Mouse (Mus musculus) embryonic stem cell, embryonic (primary cell): ENCODE measurements around the gene Dmc1.

Experiments
- CTCF ChIA-PET, 4 experiments: fragments of 300-600 bp in 2 of 4; fragments of 350-600 bp in 2 of 4; sonication (Branson Sonifier 250); formaldehyde crosslinking; loops; one replicate each; lab custom pipeline; 2022; ENCODE audit warnings: inconsistent platforms in 2 of 4; lab: Charles Lee
- POLR2A ChIA-PET, 4 experiments: fragments of 300-600 bp in 2 of 4; fragments of 350-600 bp in 2 of 4; sonication (Branson Sonifier 250); formaldehyde crosslinking; loops; one replicate each; lab custom pipeline; 2022; ENCODE audit warnings: antibody characterized with exemption in 4 of 4, inconsistent platforms in 1 of 4; lab: Charles Lee

The Dmc1 gene

GRCm38 (mm10) chr15:79604990-79605665 lies at the start of gene Dmc1:
Gene Dmc1 (minus strand): TSS chr15:79605109.
- ChIA-PET POLR2A (interaction anchor here (0.6 to 3.8 kb wide), 72 partner anchors 9 to 659 kb away, joined by 3 to 30 read pairs (median 4); partner anchors contain the start of genes Ddx17 (in 3 of the 4), Fam227a (in 3 of the 4), Cby1 (in 2 of the 4) and Gtpbp1 (in 2 of the 4)), CTCF (interaction anchor here (0.5 to 2.2 kb wide), 18 partner anchors 18 to 794 kb away, joined by 3 to 11 read pairs (median 3); partner anchors contain the start of genes Fam227a (in 3 of the 4), Cby1 (in 2 of the 4), Kdelr3 (in 1 of the 4) and Tomm22 (in 1 of the 4))

- ChIA-PET CTCF (interaction anchor here (0.5 to 3.4 kb wide), 48 partner anchors 7 to 1345 kb away, joined by 3 to 17 read pairs (median 4); partner anchors contain the start of genes Cby1 (in 1 of the 4), Ddx17 (in 1 of the 4), Dmc1 (in 1 of the 4) and Fam227a (in 1 of the 4)), POLR2A (interaction anchor here in 3 of 4 experiments (0.6 to 2.0 kb wide), 8 partner anchors 10 to 247 kb away, joined by 3 to 5 read pairs (median 3); partner anchors contain the start of genes Ddx17 (in 1 of the 3) and Dmc1 (in 1 of the 3))
These were observed 46.6 kb upstream of the Dmc1 start for GRCm38 (mm10) chr15:79651481-79651880.

GRCm38 (mm10) chr15:79650569-79650968 lies 45.7 kb upstream of the Dmc1 start:
- POLR2A ChIA-PET, result interaction anchor here in 3 of 4 experiments (0.7 to 2.0 kb wide), 6 partner anchors 12 to 407 kb away, joined by 3 to 5 read pairs (median 4); partner anchors contain the start of gene Dmc1 (in 1 of the 3)
- CTCF ChIA-PET, result interaction anchor here (0.6 to 3.4 kb wide), 29 partner anchors 8 to 1927 kb away, joined by 3 to 17 read pairs (median 4); partner anchors contain the start of genes Ddx17 (in 2 of the 4), Dmc1 (in 2 of the 4), Fam227a (in 2 of the 4) and Cby1 (in 1 of the 4)

GRCm38 (mm10) chr15:79648130-79648529 lies 43.2 kb upstream of the Dmc1 start:
- ChIA-PET POLR2A (interaction anchor here in 1 of 4 experiments (0.6 to 0.8 kb wide), 2 partner anchors 143 to 419 kb away, joined by 3 read pairs; partner anchors contain the start of genes Gm49486, Kcnj4 and Pick1), CTCF (interaction anchor here (0.5 to 1.6 kb wide), 6 partner anchors 9 to 179 kb away, joined by 3 to 6 read pairs (median 3); partner anchors contain the start of genes Cby1 (in 1 of the 4) and Fam227a (in 1 of the 4))

- POLR2A ChIA-PET, result interaction anchor here in 1 of 4 experiments (0.6 kb wide), 1 partner anchor 778 kb away, joined by 3 read pairs; no protein-coding TSS in a partner anchor
- CTCF ChIA-PET, result interaction anchor here in 2 of 4 experiments (0.7 to 1.6 kb wide), 3 partner anchors 18 to 79 kb away, joined by 3 read pairs; partner anchors contain the start of gene Gtpbp1 (in 1 of the 2)
These were observed 40.6 kb upstream of the Dmc1 start for GRCm38 (mm10) chr15:79645483-79645882.

- ChIA-PET POLR2A (interaction anchor here (0.6 to 1.9 kb wide), 16 partner anchors 9 to 147 kb away, joined by 3 to 7 read pairs (median 3); partner anchors contain the start of genes Ddx17 (in 2 of the 4), Dmc1 (in 2 of the 4), Cby1 (in 1 of the 4) and Fam227a (in 1 of the 4)), CTCF (interaction anchor here (0.6 to 2.1 kb wide), 9 partner anchors 8 to 398 kb away, joined by 3 to 7 read pairs (median 3); partner anchors contain the start of genes Cby1 (in 1 of the 4) and Fam227a (in 1 of the 4))
These were observed 36.4 kb upstream of the Dmc1 start for GRCm38 (mm10) chr15:79641135-79641817.

- CTCF ChIA-PET, result interaction anchor here in 3 of 4 experiments (0.6 to 1.4 kb wide), 4 partner anchors 21 to 475 kb away, joined by 3 to 5 read pairs (median 4); no protein-coding TSS in a partner anchor
- POLR2A ChIA-PET, result interaction anchor here in 3 of 4 experiments (0.5 to 2.3 kb wide), 8 partner anchors 10 to 212 kb away, joined by 3 to 8 read pairs (median 4); partner anchors contain the start of genes Ddx17 (in 2 of the 3) and Dmc1 (in 1 of the 3)
These were observed 25.6 kb upstream of the Dmc1 start for GRCm38 (mm10) chr15:79630471-79630870.

- CTCF ChIA-PET, result interaction anchor here in 2 of 4 experiments (0.6 to 1.7 kb wide), 5 partner anchors 8 to 599 kb away, joined by 3 to 9 read pairs (median 4); partner anchors contain the start of gene Fam227a (in 1 of the 2)
- POLR2A ChIA-PET, result interaction anchor here (0.6 to 2.2 kb wide), 21 partner anchors 9 to 293 kb away, joined by 3 to 10 read pairs (median 3); partner anchors contain the start of genes Ddx17 (in 2 of the 4), Dmc1 (in 2 of the 4), Fam227a (in 1 of the 4) and Gtpbp1 (in 1 of the 4)
These were observed 15.0 kb upstream of the Dmc1 start for GRCm38 (mm10) chr15:79619770-79620414.

- CTCF ChIA-PET, result interaction anchor here in 3 of 4 experiments (0.6 to 2.2 kb wide), 5 partner anchors 9 to 328 kb away, joined by 3 to 5 read pairs (median 3); no protein-coding TSS in a partner anchor
- POLR2A ChIA-PET, result interaction anchor here in 2 of 4 experiments (1.2 to 1.9 kb wide), 3 partner anchors 10 to 72 kb away, joined by 3 to 4 read pairs (median 4); partner anchors contain the start of genes Ddx17 (in 1 of the 2) and Dmc1 (in 1 of the 2)
These were observed 13.5 kb upstream of the Dmc1 start for GRCm38 (mm10) chr15:79618456-79618855.

- CTCF ChIA-PET, result interaction anchor here in 2 of 4 experiments (0.6 to 2.2 kb wide), 5 partner anchors 11 to 271 kb away, joined by 3 to 5 read pairs (median 4); partner anchors contain the start of gene Maff (in 1 of the 2)
- POLR2A ChIA-PET, result interaction anchor here in 3 of 4 experiments (0.6 to 3.4 kb wide), 5 partner anchors 11 to 70 kb away, joined by 3 to 14 read pairs (median 4); partner anchors contain the start of genes Dmc1 (in 2 of the 3) and Ddx17 (in 1 of the 3)
These were observed 12.2 kb upstream of the Dmc1 start for GRCm38 (mm10) chr15:79617135-79617534.

- ChIA-PET CTCF (interaction anchor here in 2 of 4 experiments (0.6 to 2.2 kb wide), 6 partner anchors 11 to 270 kb away, joined by 3 to 5 read pairs (median 4); partner anchors contain the start of gene Maff (in 1 of the 2)), POLR2A (interaction anchor here in 2 of 4 experiments (0.6 to 3.4 kb wide), 5 partner anchors 11 to 187 kb away, joined by 3 to 14 read pairs (median 3); partner anchors contain the start of genes Ddx17 (in 1 of the 2) and Dmc1 (in 1 of the 2))
These were observed 11.8 kb upstream of the Dmc1 start for GRCm38 (mm10) chr15:79616729-79617128.

GRCm38 (mm10) chr15:79615501-79615900 lies 10.6 kb upstream of the Dmc1 start:
- CTCF ChIA-PET, result interaction anchor here in 1 of 4 experiments (1.1 kb wide), 1 partner anchor 36 kb away, joined by 3 read pairs; no protein-coding TSS in a partner anchor
- POLR2A ChIA-PET, result interaction anchor here in 2 of 4 experiments (1.3 to 3.4 kb wide), 5 partner anchors 10 to 69 kb away, joined by 3 to 15 read pairs (median 14); partner anchors contain the start of genes Dmc1 (in 2 of the 2) and Ddx17 (in 1 of the 2)

GRCm38 (mm10) chr15:79609226-79609625 lies 4.3 kb upstream of the Dmc1 start:
- CTCF ChIA-PET, result interaction anchor here in 2 of 4 experiments (0.6 to 1.2 kb wide), 2 partner anchors 42 to 241 kb away, joined by 3 to 4 read pairs; no protein-coding TSS in a partner anchor
- POLR2A ChIA-PET, result interaction anchor here in 1 of 4 experiments (0.8 to 1.4 kb wide), 2 partner anchors 9 to 18 kb away, joined by 3 read pairs; no protein-coding TSS in a partner anchor

- CTCF ChIA-PET, result no interaction called here
- POLR2A ChIA-PET, result interaction anchor here in 2 of 4 experiments (0.5 to 1.0 kb wide), 2 partner anchors 11 to 12 kb away, joined by 3 read pairs; no protein-coding TSS in a partner anchor
These were observed 3.3 kb upstream of the Dmc1 start for GRCm38 (mm10) chr15:79608214-79608613.

GRCm38 (mm10) chr15:79607757-79608156 lies 2.8 kb upstream of the Dmc1 start:
- POLR2A ChIA-PET, result interaction anchor here in 1 of 4 experiments (1.0 kb wide), 1 partner anchor 12 kb away, joined by 3 read pairs; no protein-coding TSS in a partner anchor
- CTCF ChIA-PET, result no interaction called here
